Mouse (Mus musculus): ENCODE measurements at regions not wholly inside any gene's neighbourhood (a gene's known extent, or its start where the extent isn't known, plus 50 kb on each side); places are given as distances from the start of the nearest gene placed in this dataset.

- TF ChIP-seq GATA1 (IDR thresholded peaks at IDR 0.05; ENCODE audit: borderline replicate concordance, low read length) (no peak), FLI1 (IDR thresholded peaks at IDR 0.05; ENCODE audit: low read length) (no peak)
Measured at GRCm38 (mm10) chr1:120964179-120964517, 361.9 kb downstream of the En1 start.
